15 mouse cellular contexts compared by ENCODE assay signal in the genomic region with DNA sequence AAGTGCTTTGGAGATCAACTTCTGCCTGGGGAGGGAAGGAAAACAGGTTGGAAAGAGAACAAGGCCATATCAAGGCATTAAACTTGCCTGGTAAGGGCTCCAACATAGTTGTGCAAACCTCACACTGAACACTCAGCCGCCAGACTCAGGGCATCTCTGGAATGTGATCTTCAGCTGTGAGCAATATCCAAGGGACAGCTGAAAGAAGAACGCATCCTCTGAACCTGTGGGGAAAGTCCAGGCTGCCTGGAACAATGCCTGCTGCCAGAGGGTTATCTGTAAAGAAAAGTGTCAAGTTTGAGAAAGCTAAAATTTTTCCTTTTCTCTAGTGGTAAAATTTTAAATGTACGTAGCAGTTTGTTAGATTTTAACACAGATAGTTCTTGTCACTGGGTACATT.
"Had no signal": no experiment of that assay in that cellular context is flagged by ENCODE, and none has a peak within 500 bp of the region (broad histone marks: within the 10 kb centered on the region; RNA-seq: fewer than 3 reads in every experiment).

No protein-coding gene starts in this region.

- H3K4me2 ChIP-seq: limb, embryonic 12.5 days; liver, embryonic 13.5 days; lung, embryonic 15.5 days; midbrain, embryonic 12.5 days had no signal

- DNase-seq: layer of hippocampus, adult 9-11 months; layer of hippocampus, postnatal 36 days; liver; liver, embryonic 13.5 days; liver, postnatal 0 days; right cerebral cortex, postnatal 4 days; spleen, adult 18-20 months; thymus, adult 2 months had no signal

- H3K27ac ChIP-seq: limb, embryonic 12.5 days; liver, embryonic 13.5 days; lung, embryonic 15.5 days; midbrain, embryonic 12.5 days had no signal

- H3K36me3 ChIP-seq: limb, embryonic 12.5 days; liver, embryonic 13.5 days; lung, embryonic 15.5 days; midbrain, embryonic 12.5 days had no signal

- H3K4me1 ChIP-seq: limb, embryonic 12.5 days; liver, embryonic 13.5 days had no signal

- H3K9ac ChIP-seq: limb, embryonic 12.5 days; liver, embryonic 13.5 days; liver, postnatal 0 days; lung, embryonic 15.5 days; midbrain, embryonic 12.5 days had no signal

- H3K9me3 ChIP-seq: limb, embryonic 12.5 days; liver, embryonic 13.5 days; lung, embryonic 15.5 days; midbrain, embryonic 12.5 days had no signal

- ATAC-seq: hindbrain, embryonic 16.5 days; inflammation-experienced regulatory T-cells, adult 6 months; intestine, postnatal 0 days; liver, postnatal 0 days; midbrain, embryonic 16.5 days had no signal

- H3K4me3 ChIP-seq: limb, embryonic 12.5 days; liver, embryonic 13.5 days; lung, embryonic 15.5 days; midbrain, embryonic 12.5 days had no signal
